Mouse (Mus musculus): ENCODE measurements around the gene Chchd6. TPM values are rescaled to one million over a fixed set of nuclear protein-coding genes. Genes with fewer than 3 reads are reported as not detected.

Chchd6 gene
- polyA plus RNA-seq, 1 experiment, result 28.8 TPM

GRCm38 (mm10) chr6:89337574-89337973 lies 257.9 kb downstream of the Chchd6 start:
- TF ChIP-seq USF1 (IDR thresholded peaks at IDR 0.05; ENCODE audit: low read depth), result no peak
- no peak for TF ChIP-seq MAX (IDR thresholded peaks at IDR 0.05)
- no peak for TF ChIP-seq CTCF (IDR thresholded peaks at IDR 0.05; ENCODE audit: control insufficient read depth, insufficient read depth, insufficient read length)
- no peak for TF ChIP-seq MYOD1 (IDR thresholded peaks at IDR 0.05; ENCODE audit: control insufficient read depth, insufficient read length, low read depth)
- TF ChIP-seq CEBPB (IDR thresholded peaks at IDR 0.05; ENCODE audit: low read depth), result no peak
- TF ChIP-seq MYOG (IDR thresholded peaks at IDR 0.05; ENCODE audit: control insufficient read depth, extremely low read depth, insufficient read length), result no peak
- no peak for TF ChIP-seq FOSL1 (IDR thresholded peaks at IDR 0.05; ENCODE audit: insufficient read depth, low read length, poor library complexity, severe bottlenecking)
- no peak overlapping the region for H3K4me3 ChIP-seq (ENCODE audit: insufficient read depth, poor library complexity, severe bottlenecking)
- H3K27me3 ChIP-seq (ENCODE audit: control insufficient read depth, insufficient read depth, insufficient read length), result no peaks in the 10 kb centered on the region
- no peak overlapping the region for H3ac ChIP-seq (ENCODE audit: control insufficient read depth, insufficient read length, low read depth)
- H3K36me3 ChIP-seq (ENCODE audit: control insufficient read depth, insufficient read depth), result peaks cover 97% of the 10 kb centered on the region
- H3K79me2 ChIP-seq (ENCODE audit: control insufficient read depth, insufficient read depth), result peaks cover 8% of the 10 kb centered on the region
- no peaks in the 10 kb centered on the region for H3K79me3 ChIP-seq (ENCODE audit: low read depth)

- TF ChIP-seq FOSL1 (IDR thresholded peaks at IDR 0.05; ENCODE audit: insufficient read depth, low read length, poor library complexity, severe bottlenecking) (no peak), MAX (IDR thresholded peaks at IDR 0.05) (no peak), CTCF (IDR thresholded peaks at IDR 0.05; ENCODE audit: control insufficient read depth, insufficient read depth, insufficient read length) (no peak)
- H3K4me3 ChIP-seq (ENCODE audit: insufficient read depth, poor library complexity, severe bottlenecking), result no peak overlapping the region
- no peak overlapping the region for H3ac ChIP-seq (ENCODE audit: control insufficient read depth, insufficient read length, low read depth)
- H3K27me3 ChIP-seq (ENCODE audit: control insufficient read depth, insufficient read depth, insufficient read length), result no peaks in the 10 kb centered on the region
- no peaks in the 10 kb centered on the region for H3K79me2 ChIP-seq (ENCODE audit: control insufficient read depth, insufficient read depth)
- H3K36me3 ChIP-seq (ENCODE audit: control insufficient read depth, insufficient read depth), result peaks cover 96% of the 10 kb centered on the region
- H3K79me3 ChIP-seq (ENCODE audit: low read depth), result no peaks in the 10 kb centered on the region
Measured at GRCm38 (mm10) chr6:89333964-89334702, 261.3 kb downstream of the Chchd6 start.

Other genes starting within 250 kb of the Chchd6 start
- gene Plxna1, start 233.0 kb downstream of the Chchd6 start, polyA plus RNA-seq (2012; fragmentation: generic; extraction: Trizol), result 40.9 TPM
- 5.7 TPM for gene Txnrd3, start 48.3 kb upstream of the Chchd6 start, polyA plus RNA-seq (2012; fragmentation: generic; extraction: Trizol)
- gene Vmn1r40, start 111.9 kb upstream of the Chchd6 start, polyA plus RNA-seq (2012; fragmentation: generic; extraction: Trizol), result not detected
- not detected for gene Vmn1r41, start 145.1 kb upstream of the Chchd6 start, polyA plus RNA-seq (2012; fragmentation: generic; extraction: Trizol)

All from C2C12 (cell line).